Mouse (Mus musculus) neural tube, embryonic 12.5 days (tissue): ENCODE measurements around the gene Rps16. TPM values are rescaled to one million over a fixed set of nuclear protein-coding genes. Genes with fewer than 3 reads are reported as not detected.

ENCODE experiments used
- polyA plus RNA-seq: library from polyadenylated mRNA; unstranded; fragments of >200 nt; fragmentation: Nextera tagmentation; extraction: Ambion mirVana; gene quantifications from 2 replicates; pipeline ENCODE4 v1.2.1, GENCODE M21; 2016

Rps16 gene
- polyA plus RNA-seq, 1 experiment from 2014 or later = 540 TPM

Other genes with a start within 250 kb of the Rps16 start
- 0.05 TPM in 1 of 2 replicates, not detected in the other for gene 9530053A07Rik, start 221.2 kb upstream of the Rps16 start, polyA plus RNA-seq
- gene Fbl, start 180.9 kb upstream of the Rps16 start, polyA plus RNA-seq = 118 and 135 TPM in 2 replicates
- gene Dyrk1b, start 171.2 kb upstream of the Rps16 start, polyA plus RNA-seq = 20.4 and 22.0 TPM in 2 replicates
- 27.7 and 31.9 TPM in 2 replicates for gene Eid2, start 82.8 kb upstream of the Rps16 start, polyA plus RNA-seq
- gene Eid2b, start 72.9 kb upstream of the Rps16 start, polyA plus RNA-seq = 29.8 and 30.7 TPM in 2 replicates
- gene Selenov, start 59.5 kb upstream of the Rps16 start, polyA plus RNA-seq = 0.68 and 1.1 TPM in 2 replicates
- gene Dll3, start 48.4 kb upstream of the Rps16 start, polyA plus RNA-seq = 80.4 and 82.2 TPM in 2 replicates
- 174 and 180 TPM in 2 replicates for gene Timm50, start 38.6 kb upstream of the Rps16 start, polyA plus RNA-seq
- 98.5 and 110 TPM in 2 replicates for gene Supt5, start 11.9 kb upstream of the Rps16 start, polyA plus RNA-seq
- gene Plekhg2, start 21.9 kb downstream of the Rps16 start, polyA plus RNA-seq = 58.9 and 63.3 TPM in 2 replicates
- gene Zfp36, start 29.6 kb downstream of the Rps16 start, polyA plus RNA-seq = 5.6 and 6.5 TPM in 2 replicates
- 42.9 and 43.9 TPM in 2 replicates for gene Med29, start 42.1 kb downstream of the Rps16 start, polyA plus RNA-seq
- 85.3 and 87.8 TPM in 2 replicates for gene Paf1, start 42.3 kb downstream of the Rps16 start, polyA plus RNA-seq
- gene Gmfg, start 86.8 kb downstream of the Rps16 start, polyA plus RNA-seq = 6.6 and 8.1 TPM in 2 replicates
- gene Lrfn1, start 101.3 kb downstream of the Rps16 start, polyA plus RNA-seq = 16.6 and 18.8 TPM in 2 replicates
- gene Ifnl2, start 159.8 kb downstream of the Rps16 start, polyA plus RNA-seq = not detected in 2 replicates
- not detected in 2 replicates for gene Ifnl3, start 172.2 kb downstream of the Rps16 start, polyA plus RNA-seq
- gene Sycn, start 190.2 kb downstream of the Rps16 start, polyA plus RNA-seq = not detected in 2 replicates
- gene Nccrp1, start 196.6 kb downstream of the Rps16 start, polyA plus RNA-seq = not detected in 2 replicates
- 33.1 and 35.0 TPM in 2 replicates for gene Samd4b, start 247.5 kb downstream of the Rps16 start, polyA plus RNA-seq
- 29.3 and 31.7 TPM in 2 replicates for gene Pak4, start 247.5 kb downstream of the Rps16 start, polyA plus RNA-seq